Mouse (Mus musculus): ENCODE results near the gene Mmp2.

DNA sequence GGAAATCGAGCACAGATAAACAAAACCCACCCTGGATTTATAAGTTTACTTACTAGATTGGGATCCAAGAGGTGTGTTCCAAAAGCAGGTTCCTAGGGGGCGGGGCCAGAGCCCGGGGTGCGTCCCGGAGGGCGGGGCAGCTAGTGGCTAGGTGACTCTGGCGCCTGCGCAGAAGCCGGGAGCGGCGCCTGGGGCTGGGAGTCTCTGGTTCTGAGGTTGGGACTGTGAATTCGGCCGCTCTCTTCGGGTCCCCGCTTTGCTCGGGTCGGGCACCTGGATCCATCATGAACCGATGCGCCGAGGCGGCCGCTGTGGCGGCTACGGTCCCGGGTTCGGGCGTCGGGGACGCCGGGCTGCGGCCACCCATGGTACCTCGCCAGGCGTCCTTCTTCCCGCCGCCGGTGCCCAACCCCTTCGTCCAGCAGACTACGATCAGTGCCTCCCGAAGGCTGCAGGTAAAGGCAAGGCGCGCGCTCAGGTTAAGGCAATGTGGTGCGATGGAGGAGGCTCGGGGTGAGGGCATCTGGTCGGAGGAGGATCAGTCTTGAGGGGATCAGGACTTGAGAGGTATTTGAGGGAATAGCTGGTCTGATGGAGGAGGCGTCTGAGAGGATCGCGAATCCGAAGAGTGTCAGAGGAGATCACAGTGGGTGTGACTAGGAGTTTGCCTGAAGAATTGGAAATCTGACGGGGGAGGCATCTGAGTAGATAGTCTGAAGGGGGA is 28.2 kb downstream of the Mmp2 start, which contains the start of gene Lpcat2:
- TF ChIP-seq EP300 (IDR thresholded peaks at IDR 0.05): no peak
- no peak for TF ChIP-seq CTCF (IDR thresholded peaks at IDR 0.05)
